Mouse (Mus musculus) cerebellum, adult 9-10 months (tissue): Measurements from ENCODE around the gene Ndufaf3.

Experiments
- DNase-seq: peaks from one replicate; pipeline ENCODE4 v3.0.0; 2022

Ndufaf3 gene

DNA sequence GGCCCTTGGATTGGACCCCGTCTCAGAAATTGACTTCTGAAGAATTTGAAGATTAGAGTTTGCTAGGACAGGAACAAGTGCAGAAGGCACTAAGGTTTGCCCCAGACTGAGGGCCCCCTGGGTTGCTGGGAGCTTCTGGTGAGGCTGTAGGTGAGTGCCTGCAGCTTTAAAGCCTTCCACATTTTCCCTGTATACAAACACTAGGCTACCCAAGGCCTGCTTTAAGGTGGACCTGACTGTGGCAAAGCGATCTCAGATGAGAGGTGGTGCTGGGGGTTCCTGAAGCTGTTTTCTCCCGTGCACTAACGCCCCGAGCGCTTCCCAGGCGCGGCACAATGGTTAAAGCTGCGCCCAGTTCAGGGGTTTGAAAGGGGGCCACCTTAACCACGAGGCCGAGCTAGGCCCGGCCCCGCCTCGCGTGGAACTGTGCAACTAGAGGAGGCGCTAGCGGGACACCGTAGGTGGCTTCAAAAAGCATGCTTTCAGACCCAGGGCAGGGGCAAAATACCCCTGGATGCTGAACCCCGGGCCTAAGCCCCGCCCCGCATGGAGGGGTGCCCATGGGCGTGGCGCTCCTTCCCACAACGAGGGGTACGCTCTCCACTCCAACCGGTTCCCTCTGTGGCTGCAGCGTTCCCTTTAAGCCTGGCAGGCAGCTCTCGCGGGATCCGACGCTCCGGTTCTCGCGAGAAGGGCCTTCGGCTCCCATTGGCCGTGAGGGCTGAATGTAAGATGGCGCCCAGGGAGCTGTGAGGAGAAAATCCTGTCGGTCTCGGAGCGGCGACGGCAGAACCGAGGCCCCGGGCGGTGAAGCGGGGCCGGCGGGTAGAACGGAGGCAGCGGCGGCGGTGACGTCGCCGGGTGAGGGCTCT is 50.6 kb downstream of the Ndufaf3 start, which contains the start of gene Qrich1:
Gene Qrich1, plus strand, starts transcription at position 427 of the 872 bp plus-strand sequence.
- peak; percentile 96 for DNase-seq
